Mouse (Mus musculus) ZHBTc4 (cell line): Measurements from ENCODE around the gene Cdc27.

Experiments
- DNase-seq: peaks from one replicate; pipeline ENCODE4 v3.0.0-alpha.2; 2011; ENCODE audit warnings: low read depth, low spot score

The Cdc27 gene

GRCm38 (mm10) chr11:104550406-104550974, at the start of gene Cdc27, which contains the start of gene Myl4:
Gene Cdc27 (minus strand): TSS chr11:104550620.
Gene Myl4 (plus strand): TSS chr11:104550663.
- peak; percentile 98 for DNase-seq

GRCm38 (mm10) chr11:104599265-104599945, 49.0 kb upstream of the Cdc27 start:
- DNase-seq = no peak

GRCm38 (mm10) chr11:104596365-104596764, 45.9 kb upstream of the Cdc27 start:
- no peak for DNase-seq

GRCm38 (mm10) chr11:104592066-104592835, 41.8 kb upstream of the Cdc27 start:
- DNase-seq = no peak

- DNase-seq = peak; percentile 88
Observed at GRCm38 (mm10) chr11:104590148-104590547, 39.7 kb upstream of the Cdc27 start.

GRCm38 (mm10) chr11:104589570-104589969, 39.1 kb upstream of the Cdc27 start:
- no peak for DNase-seq

- no peak for DNase-seq
Observed at GRCm38 (mm10) chr11:104588513-104588912, 38.1 kb upstream of the Cdc27 start.

GRCm38 (mm10) chr11:104587904-104588303, 37.5 kb upstream of the Cdc27 start:
- DNase-seq = no peak

- peak; percentile 81 for DNase-seq
Observed at GRCm38 (mm10) chr11:104585495-104585894, 35.1 kb upstream of the Cdc27 start.

GRCm38 (mm10) chr11:104582630-104583364, 32.4 kb upstream of the Cdc27 start:
- DNase-seq = no peak

GRCm38 (mm10) chr11:104582308-104582606, 31.8 kb upstream of the Cdc27 start:
- no peak for DNase-seq

GRCm38 (mm10) chr11:104581446-104582307, 31.3 kb upstream of the Cdc27 start:
- DNase-seq = no peak

- DNase-seq = no peak
Observed at GRCm38 (mm10) chr11:104580606-104581005, 30.2 kb upstream of the Cdc27 start.

GRCm38 (mm10) chr11:104580091-104580490, 29.7 kb upstream of the Cdc27 start:
- DNase-seq = no peak

GRCm38 (mm10) chr11:104579575-104579974, 29.2 kb upstream of the Cdc27 start:
- no peak for DNase-seq

GRCm38 (mm10) chr11:104579084-104579483, 28.7 kb upstream of the Cdc27 start:
- DNase-seq = no peak

- DNase-seq = no peak
Observed at GRCm38 (mm10) chr11:104578074-104578473, 27.7 kb upstream of the Cdc27 start.

- DNase-seq = no peak
Observed at GRCm38 (mm10) chr11:104576772-104577612, 26.6 kb upstream of the Cdc27 start.

GRCm38 (mm10) chr11:104572566-104572965, 22.1 kb upstream of the Cdc27 start:
- no peak for DNase-seq

GRCm38 (mm10) chr11:104572091-104572490, 21.7 kb upstream of the Cdc27 start:
- DNase-seq = no peak
